Mouse (Mus musculus) embryonic stem cell, embryonic (primary cell): Measurements from ENCODE around the gene Map3k13.

Experiments
- CTCF ChIA-PET, 4 experiments: fragments of 300-600 bp in 2 of 4; fragments of 350-600 bp in 2 of 4; sonication (Branson Sonifier 250); formaldehyde crosslinking; loops; one replicate each; lab custom pipeline; 2022; ENCODE audit warnings: inconsistent platforms in 2 of 4; lab: Charles Lee
- POLR2A ChIA-PET, 4 experiments: fragments of 300-600 bp in 2 of 4; fragments of 350-600 bp in 2 of 4; sonication (Branson Sonifier 250); formaldehyde crosslinking; loops; one replicate each; lab custom pipeline; 2022; ENCODE audit warnings: antibody characterized with exemption in 4 of 4, inconsistent platforms in 1 of 4; lab: Charles Lee

Map3k13 gene

GRCm38 (mm10) chr16:21793875-21794696 is at the start of gene Map3k13:
Gene Map3k13 (plus strand): TSS chr16:21794346.
- ChIA-PET POLR2A (interaction anchor here in 3 of 4 experiments (0.5 to 4.8 kb wide), 34 partner anchors 8 to 325 kb away, joined by 3 to 56 read pairs (median 4); no protein-coding TSS in a partner anchor), CTCF (interaction anchor here in 3 of 4 experiments (0.5 to 1.5 kb wide), 6 partner anchors 21 to 923 kb away, joined by 3 to 12 read pairs (median 4); no protein-coding TSS in a partner anchor)

GRCm38 (mm10) chr16:21758447-21758846 is 35.7 kb upstream of the Map3k13 start:
- ChIA-PET CTCF (no interaction called here), POLR2A (interaction anchor here in 1 of 4 experiments (1.3 kb wide), 1 partner anchor 59 kb away, joined by 3 read pairs; no protein-coding TSS in a partner anchor)

- ChIA-PET CTCF (no interaction called here), POLR2A (no interaction called here)
Observed at GRCm38 (mm10) chr16:21768255-21768654, 25.9 kb upstream of the Map3k13 start.

DNA sequence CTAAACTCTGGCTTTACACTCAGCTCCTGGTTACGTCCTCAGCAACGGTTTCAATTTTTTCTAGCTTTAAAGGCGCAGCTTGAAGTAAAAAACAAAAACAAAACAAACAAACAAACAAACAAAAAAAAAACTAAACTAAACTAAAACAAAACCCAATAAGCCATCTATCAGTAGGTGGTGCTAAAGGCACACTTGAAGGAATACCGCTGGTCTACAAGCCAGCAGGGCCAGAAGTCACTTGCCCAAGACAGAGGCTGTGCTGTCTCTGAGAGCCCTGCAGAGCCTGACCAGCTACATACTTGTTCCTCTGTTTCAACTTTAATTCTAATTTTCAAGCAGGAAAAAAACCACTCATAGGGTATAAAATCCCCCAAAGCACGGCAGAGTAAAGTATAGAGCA is 24.5 kb upstream of the Map3k13 start:
- ChIA-PET POLR2A (interaction anchor here in 3 of 4 experiments (0.7 to 1.5 kb wide), 7 partner anchors 14 to 233 kb away, joined by 3 to 6 read pairs (median 3); no protein-coding TSS in a partner anchor), CTCF (interaction anchor here (0.5 to 1.9 kb wide), 8 partner anchors 46 to 717 kb away, joined by 3 to 6 read pairs (median 4); no protein-coding TSS in a partner anchor)

DNA sequence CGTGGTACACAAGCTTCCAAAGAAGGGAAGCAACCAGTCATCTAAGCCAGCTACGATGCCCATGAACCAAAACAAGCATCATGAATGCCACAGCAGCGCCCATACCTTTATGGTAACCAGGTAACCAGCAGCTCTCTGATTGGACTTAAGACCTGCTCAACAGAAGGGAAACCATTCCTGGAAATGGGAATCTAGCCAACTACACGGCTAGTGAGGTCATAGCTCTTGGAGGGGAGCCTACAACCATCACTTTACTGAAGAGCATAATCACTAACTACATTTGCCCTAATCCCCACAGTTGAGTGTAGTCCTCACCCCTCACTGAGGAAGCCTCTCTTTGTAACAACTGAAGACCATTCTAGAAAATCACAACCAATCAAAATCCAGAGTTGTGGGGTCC is 19.4 kb upstream of the Map3k13 start:
- CTCF ChIA-PET = interaction anchor here in 1 of 4 experiments (0.9 to 1.0 kb wide), 3 partner anchors 9 to 570 kb away, joined by 3 to 4 read pairs (median 3); partner anchors contain the start of gene Ephb3
- POLR2A ChIA-PET = interaction anchor here in 3 of 4 experiments (0.6 to 3.0 kb wide), 9 partner anchors 11 to 145 kb away, joined by 3 to 11 read pairs (median 3); partner anchors contain the start of gene Map3k13 (in 1 of the 3)

DNA sequence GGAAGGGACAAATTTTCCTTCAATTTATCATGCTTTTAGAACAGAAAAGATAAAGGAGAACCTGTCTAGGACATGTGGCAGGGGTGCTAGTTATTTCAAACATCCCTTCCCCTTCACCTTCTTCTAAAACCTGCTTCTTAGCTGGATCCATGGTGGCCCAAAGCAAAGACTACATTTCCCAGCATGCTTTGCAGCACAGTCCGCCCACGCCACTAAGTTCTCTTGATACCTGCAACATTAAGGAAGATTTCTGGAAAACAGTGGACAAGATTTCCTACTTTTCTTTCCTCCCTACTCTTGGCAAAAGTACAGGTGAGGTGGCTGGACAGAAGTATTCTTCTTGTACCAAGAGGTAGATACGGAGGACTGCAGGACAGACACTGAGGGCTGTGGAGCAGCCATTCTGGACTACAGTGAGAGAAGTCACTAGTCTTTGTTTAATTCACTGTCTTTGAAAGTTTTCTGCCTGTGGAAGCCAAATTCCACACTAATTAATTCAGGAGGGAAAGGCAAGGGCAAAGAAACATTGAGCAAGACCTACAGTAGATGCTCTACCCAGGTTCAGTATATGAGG is 15.8 kb upstream of the Map3k13 start:
- ChIA-PET POLR2A (interaction anchor here in 3 of 4 experiments (0.8 to 2.4 kb wide), 11 partner anchors 9 to 40 kb away, joined by 3 to 12 read pairs (median 4); partner anchors contain the start of genes Ehhadh (in 2 of the 3) and Map3k13 (in 2 of the 3)), CTCF (interaction anchor here in 3 of 4 experiments (0.6 to 1.0 kb wide), 3 partner anchors 50 to 290 kb away, joined by 3 to 4 read pairs (median 3); no protein-coding TSS in a partner anchor)

DNA sequence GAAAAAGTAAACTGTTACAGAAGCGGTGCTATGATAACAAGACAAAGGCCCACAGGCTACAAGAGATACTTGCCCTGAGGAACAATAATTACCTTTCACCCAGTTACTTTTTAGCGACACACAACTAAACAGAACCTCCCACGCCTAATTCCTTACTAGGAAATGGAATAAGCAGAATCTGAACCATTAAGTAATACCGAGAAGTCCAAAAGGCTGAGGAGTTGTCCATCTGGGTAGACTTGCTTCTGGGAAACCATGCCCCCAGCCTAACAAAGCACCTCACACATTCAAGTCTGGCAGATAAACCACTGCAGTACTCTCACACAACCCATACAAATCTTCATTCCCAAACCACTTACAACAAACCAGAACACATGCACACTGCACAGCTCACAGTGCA is 15.0 kb upstream of the Map3k13 start:
- CTCF ChIA-PET = interaction anchor here in 2 of 4 experiments (1.0 kb wide), 2 partner anchors 51 to 291 kb away, joined by 3 to 4 read pairs; no protein-coding TSS in a partner anchor
- POLR2A ChIA-PET = interaction anchor here in 2 of 4 experiments (1.2 to 2.4 kb wide), 6 partner anchors 8 to 36 kb away, joined by 4 to 12 read pairs (median 8); partner anchors contain the start of genes Map3k13 (in 2 of the 2) and Ehhadh (in 1 of the 2)

DNA sequence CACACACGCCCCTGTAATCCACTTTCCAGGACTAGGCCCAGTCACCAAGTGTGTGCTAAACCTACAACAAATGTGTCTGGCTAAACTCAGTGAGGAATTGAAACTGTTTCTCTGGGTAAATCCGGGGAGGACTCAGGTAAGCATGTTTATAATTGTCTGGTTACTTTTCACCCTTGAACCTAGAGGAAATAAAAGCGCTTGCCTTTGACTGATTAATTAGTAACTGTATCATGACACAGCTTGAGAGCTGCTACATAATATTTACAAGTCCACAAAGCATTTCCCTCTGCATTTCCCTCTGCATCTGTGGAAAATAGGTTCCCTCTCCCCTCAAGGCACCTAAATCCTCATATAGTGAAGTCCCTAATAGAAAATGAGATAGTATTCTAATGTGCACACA is 12.9 kb upstream of the Map3k13 start:
- ChIA-PET POLR2A (interaction anchor here in 1 of 4 experiments (1.4 kb wide), 1 partner anchor 31 kb away, joined by 3 read pairs; no protein-coding TSS in a partner anchor), CTCF (no interaction called here)

- CTCF ChIA-PET = interaction anchor here in 2 of 4 experiments (0.5 to 0.7 kb wide), 2 partner anchors 169 to 181 kb away, joined by 3 to 4 read pairs; no protein-coding TSS in a partner anchor
- POLR2A ChIA-PET = interaction anchor here in 1 of 4 experiments (0.6 kb wide), 1 partner anchor 26 kb away, joined by 3 read pairs; no protein-coding TSS in a partner anchor
Observed at GRCm38 (mm10) chr16:21781895-21782294, 12.3 kb upstream of the Map3k13 start.

- POLR2A ChIA-PET = interaction anchor here in 1 of 4 experiments (2.3 kb wide), 1 partner anchor 11 kb away, joined by 6 read pairs; the partner anchor contains the start of gene Map3k13
- CTCF ChIA-PET = no interaction called here
Observed at GRCm38 (mm10) chr16:21782807-21783206, 11.3 kb upstream of the Map3k13 start.

GRCm38 (mm10) chr16:21785000-21785399 is 9.1 kb upstream of the Map3k13 start:
- ChIA-PET CTCF (interaction anchor here in 1 of 4 experiments (0.6 kb wide), 1 partner anchor 350 kb away, joined by 3 read pairs; no protein-coding TSS in a partner anchor), POLR2A (interaction anchor here in 2 of 4 experiments (1.0 to 2.3 kb wide), 4 partner anchors 9 to 25 kb away, joined by 3 to 6 read pairs (median 5); partner anchors contain the start of gene Map3k13 (in 2 of the 2))

DNA sequence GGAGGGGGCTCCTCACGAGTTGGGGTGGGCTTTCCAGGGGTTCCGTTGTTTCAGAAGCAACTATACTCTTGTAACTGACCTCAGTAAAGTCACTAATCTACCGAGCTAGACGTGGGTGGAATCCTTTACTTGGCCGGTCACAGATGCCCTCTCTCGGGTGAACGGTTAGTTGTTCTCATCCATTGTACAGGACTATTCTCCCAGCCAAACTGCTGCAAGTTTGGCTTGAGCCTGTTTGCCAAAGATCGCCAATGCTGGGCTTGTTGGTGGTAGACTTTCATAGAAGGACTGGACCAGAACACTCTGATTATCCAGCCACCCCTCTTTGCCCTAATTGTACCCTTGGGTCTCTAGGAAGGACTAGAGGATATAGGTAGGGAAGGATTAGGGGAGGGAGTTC is 7.8 kb upstream of the Map3k13 start:
- POLR2A ChIA-PET = interaction anchor here in 2 of 4 experiments (0.7 to 1.7 kb wide), 4 partner anchors 8 to 20 kb away, joined by 3 to 6 read pairs (median 4); partner anchors contain the start of gene Map3k13 (in 2 of the 2)

GRCm38 (mm10) chr16:21787516-21788353 is 6.4 kb upstream of the Map3k13 start, which contains the start of gene Ehhadh:
Gene Ehhadh (minus strand): TSS chr16:21787807.
- CTCF ChIA-PET = interaction anchor here in 1 of 4 experiments (0.5 to 0.6 kb wide), 2 partner anchors 228 to 251 kb away, joined by 3 to 8 read pairs; no protein-coding TSS in a partner anchor

More for the DNA sequence above, 7.8 kb upstream of the Map3k13 start:
- CTCF ChIA-PET = interaction anchor here in 1 of 4 experiments (0.7 kb wide), 1 partner anchor 249 kb away, joined by 3 read pairs; no protein-coding TSS in a partner anchor

DNA sequence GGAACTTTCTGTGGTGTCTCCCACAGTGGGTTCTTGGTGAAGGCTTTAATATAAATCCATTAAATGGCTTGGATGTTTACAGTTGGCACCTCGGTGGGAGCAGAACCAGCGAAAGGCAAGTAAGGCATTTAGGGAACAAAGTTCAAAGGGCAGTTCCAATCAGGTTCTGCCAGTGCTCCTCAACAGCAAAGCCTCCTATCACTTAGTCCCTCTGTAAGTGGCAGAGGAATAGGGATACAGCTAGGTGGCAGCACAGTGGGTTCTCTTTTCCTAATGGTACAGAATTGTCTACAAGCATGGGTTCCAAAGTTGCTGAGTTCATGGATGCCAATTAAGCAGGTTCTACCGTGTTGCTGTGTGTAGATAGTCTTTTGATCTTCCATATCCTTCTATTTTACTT is 5.6 kb upstream of the Map3k13 start:
- CTCF ChIA-PET = interaction anchor here in 1 of 4 experiments (0.5 kb wide), 1 partner anchor 227 kb away, joined by 3 read pairs; no protein-coding TSS in a partner anchor
- POLR2A ChIA-PET = interaction anchor here in 1 of 4 experiments (0.6 to 2.0 kb wide), 2 partner anchors 27 to 469 kb away, joined by 4 to 5 read pairs; no protein-coding TSS in a partner anchor

More at GRCm38 (mm10) chr16:21787516-21788353, 6.4 kb upstream of the Map3k13 start, which contains the start of gene Ehhadh:
- POLR2A ChIA-PET = interaction anchor here in 3 of 4 experiments (0.6 to 2.0 kb wide), 18 partner anchors 9 to 470 kb away, joined by 3 to 8 read pairs (median 4); partner anchors contain the start of gene Tmem41a (in 1 of the 3)

- POLR2A ChIA-PET = no interaction called here
- CTCF ChIA-PET = no interaction called here
Observed at GRCm38 (mm10) chr16:21789180-21789579, 5.0 kb upstream of the Map3k13 start.

DNA sequence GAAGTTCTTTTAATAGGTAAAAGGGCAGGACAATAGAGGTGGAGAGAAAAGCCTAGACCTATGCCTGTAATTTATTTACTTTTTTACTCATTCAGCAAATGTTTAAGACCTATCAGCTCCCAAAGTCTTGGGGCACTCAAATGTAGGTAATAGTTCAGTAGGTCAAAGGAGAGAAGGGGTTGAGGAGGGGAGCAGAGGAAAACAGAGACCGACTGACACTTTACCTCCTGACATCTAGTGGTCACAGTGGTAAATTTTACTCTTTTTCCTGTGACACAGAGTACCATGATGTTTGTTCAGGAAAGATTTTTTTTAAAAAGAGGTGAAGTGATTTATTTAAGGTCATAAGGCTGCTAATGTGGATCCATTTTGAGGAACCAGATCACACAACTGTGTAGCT is 3.7 kb upstream of the Map3k13 start:
- CTCF ChIA-PET = no interaction called here
- POLR2A ChIA-PET = interaction anchor here in 1 of 4 experiments (0.8 kb wide), 1 partner anchor 117 kb away, joined by 3 read pairs; no protein-coding TSS in a partner anchor
